Mouse (Mus musculus): ENCODE data around the gene Mrpl22.
"Not testable (repeated sequence)": the region's sequence is repeated elsewhere in the genome, so short reads cannot be mapped to it uniquely, and the experiment has no call there.

The Mrpl22 gene

GRCm38 (mm10) chr11:58226425-58226824 lies 55.0 kb downstream of the Mrpl22 start:
- no peak for DNase-seq (ENCODE audit: low read depth, low spot score)

- DNase-seq (ENCODE audit: low read depth, low spot score): not testable (repeated sequence)
These were observed 56.6 kb downstream of the Mrpl22 start for GRCm38 (mm10) chr11:58228021-58228420.
